Mouse (Mus musculus): ENCODE data around the gene Phf5a.

Phf5a gene

GRCm38 (mm10) chr15:81848301-81848700 is 23.4 kb downstream of the Phf5a start:
- DNase-seq (ENCODE audit: low spot score in 2 of 2): peak; percentile 70 to 81

- DNase-seq (ENCODE audit: low spot score in 2 of 2): no peak
Observed at GRCm38 (mm10) chr15:81847861-81848260, 23.9 kb downstream of the Phf5a start.

DNA sequence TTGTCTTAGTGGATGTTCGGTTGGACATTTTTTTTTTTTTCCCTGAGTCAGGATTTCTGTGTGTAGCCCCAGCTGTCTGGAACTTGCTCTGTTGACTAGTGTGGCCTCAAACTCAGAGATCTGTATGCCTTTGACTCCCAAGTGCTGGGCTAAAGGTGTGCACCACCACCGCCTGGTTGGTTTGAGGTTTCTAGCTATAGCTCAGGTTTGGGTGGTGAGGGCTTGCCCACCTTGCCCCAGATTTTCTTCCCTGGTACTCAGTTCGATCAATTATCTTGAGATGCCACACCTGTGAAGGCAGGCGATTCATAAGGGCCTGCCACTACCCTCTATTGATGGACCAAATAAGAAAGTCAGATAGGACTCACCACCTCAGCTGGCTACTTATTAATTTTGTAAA is 24.6 kb downstream of the Phf5a start:
- no peak for DNase-seq (ENCODE audit: low spot score in 2 of 2)

GRCm38 (mm10) chr15:81846755-81847154 is 25.0 kb downstream of the Phf5a start:
- no peak for DNase-seq (ENCODE audit: low spot score in 2 of 2)

DNA sequence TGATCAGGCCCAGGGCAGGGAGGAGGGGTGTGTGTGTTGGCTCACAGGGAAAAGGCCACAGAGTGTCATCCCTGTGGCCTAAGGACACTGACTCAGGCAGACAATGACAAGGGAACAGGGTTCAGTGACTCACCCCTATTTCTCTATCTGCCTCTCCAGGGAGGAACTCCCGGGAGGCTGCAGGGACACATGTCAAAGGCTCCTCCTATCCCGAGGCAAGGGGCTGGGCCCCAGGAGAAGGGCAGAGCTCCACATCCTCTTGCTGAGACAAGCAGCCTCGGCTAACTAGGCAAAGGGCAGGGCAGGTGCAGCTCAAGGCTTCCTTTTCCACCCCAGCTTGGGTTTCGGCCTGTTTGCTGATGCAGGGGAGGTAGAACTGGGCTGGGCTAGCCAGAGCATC is 26.0 kb downstream of the Phf5a start:
- no peak for DNase-seq (ENCODE audit: low spot score in 2 of 2)

DNA sequence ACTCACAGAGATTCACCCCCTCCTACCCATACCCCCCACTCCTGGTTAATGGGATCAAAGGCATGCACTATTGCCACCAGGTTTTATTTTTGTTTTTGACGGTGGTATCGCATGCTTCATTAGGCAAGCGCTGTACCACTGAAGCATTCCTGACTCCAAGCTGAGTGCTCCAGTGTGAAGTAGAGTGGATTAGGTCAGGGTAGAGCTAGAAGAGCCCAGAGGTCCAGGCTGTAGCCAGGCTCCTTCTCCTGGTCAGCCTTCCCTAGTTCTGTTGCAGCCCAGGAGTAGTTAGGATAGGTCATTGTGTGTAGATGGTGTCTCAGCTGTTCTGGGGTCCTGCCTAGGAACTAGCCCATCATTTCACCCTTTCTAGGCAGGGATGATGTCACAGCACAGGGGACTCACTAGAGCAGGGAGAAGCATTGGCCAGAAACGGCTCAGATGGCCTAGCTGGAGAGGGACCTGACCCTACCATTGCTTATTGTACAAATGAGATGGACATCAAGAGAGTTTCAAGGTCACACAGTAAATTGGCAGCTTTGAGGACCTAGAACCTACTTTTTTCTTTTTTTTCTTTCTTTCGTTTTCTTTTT is 26.6 kb downstream of the Phf5a start:
- DNase-seq (ENCODE audit: low spot score in 2 of 2): no peak

DNA sequence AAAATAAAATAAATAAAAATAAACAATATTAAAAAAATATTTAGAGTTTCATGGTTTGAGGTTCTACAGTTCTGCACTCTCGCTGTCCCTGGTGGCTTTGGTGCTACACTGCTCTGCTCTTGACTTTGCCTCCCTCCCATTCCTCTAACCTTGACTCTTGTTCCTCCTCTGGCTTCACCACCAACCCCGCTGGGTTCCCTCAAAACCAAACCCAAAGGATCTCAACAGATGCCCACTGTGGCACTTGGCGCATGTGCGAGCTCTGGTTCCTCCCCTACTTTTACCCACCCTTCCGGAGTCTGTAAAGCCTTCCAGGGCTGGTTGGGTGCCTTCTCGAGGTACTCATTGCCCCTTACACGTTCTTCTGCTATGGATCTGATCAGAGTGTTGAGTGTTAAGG is 29.4 kb downstream of the Phf5a start:
- no peak for DNase-seq (ENCODE audit: low spot score in 2 of 2)

DNA sequence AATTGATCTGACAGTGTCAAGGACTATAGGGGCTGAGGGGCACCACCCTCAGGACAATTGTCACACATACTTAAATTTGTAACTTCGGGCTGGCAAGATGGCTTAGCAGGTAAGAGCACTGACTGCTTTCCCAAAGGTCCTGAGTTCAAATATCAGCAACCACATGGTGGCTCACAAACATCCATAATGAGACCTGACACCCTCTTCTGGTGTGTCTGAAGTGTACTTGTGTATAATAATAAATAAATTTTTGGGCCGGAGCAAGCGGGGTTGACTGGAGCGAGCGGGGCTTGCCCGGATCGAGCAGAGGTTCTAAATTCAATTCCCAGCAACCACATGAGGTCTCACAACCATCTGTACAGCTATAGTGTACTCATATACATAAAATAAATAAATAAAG is 31.4 kb downstream of the Phf5a start:
- DNase-seq (ENCODE audit: low spot score in 2 of 2): no peak

DNA sequence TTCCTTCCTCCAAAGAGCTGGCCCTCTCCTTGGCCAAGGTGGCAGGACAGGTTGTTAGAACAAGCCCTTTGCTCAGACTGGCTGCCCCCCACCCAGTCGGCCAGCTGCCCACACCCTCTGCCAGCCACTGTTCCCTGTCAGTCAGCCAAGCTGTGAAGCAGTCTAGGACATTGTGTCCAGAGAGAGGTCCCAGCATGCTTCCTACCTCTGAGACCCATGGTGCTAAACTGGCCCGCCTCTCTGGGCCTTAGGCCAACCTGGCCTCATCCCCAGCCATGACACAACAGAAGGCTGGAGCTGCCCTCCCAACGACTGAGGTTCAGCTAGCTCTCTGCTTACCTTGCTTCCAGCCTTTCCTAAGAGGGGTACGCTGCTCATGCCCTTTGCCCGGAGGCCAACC is 32.1 kb downstream of the Phf5a start:
- DNase-seq (ENCODE audit: low spot score in 2 of 2): no peak

- no peak for DNase-seq (ENCODE audit: low spot score in 2 of 2)
Observed at GRCm38 (mm10) chr15:81838554-81839235, 33.0 kb downstream of the Phf5a start.

DNA sequence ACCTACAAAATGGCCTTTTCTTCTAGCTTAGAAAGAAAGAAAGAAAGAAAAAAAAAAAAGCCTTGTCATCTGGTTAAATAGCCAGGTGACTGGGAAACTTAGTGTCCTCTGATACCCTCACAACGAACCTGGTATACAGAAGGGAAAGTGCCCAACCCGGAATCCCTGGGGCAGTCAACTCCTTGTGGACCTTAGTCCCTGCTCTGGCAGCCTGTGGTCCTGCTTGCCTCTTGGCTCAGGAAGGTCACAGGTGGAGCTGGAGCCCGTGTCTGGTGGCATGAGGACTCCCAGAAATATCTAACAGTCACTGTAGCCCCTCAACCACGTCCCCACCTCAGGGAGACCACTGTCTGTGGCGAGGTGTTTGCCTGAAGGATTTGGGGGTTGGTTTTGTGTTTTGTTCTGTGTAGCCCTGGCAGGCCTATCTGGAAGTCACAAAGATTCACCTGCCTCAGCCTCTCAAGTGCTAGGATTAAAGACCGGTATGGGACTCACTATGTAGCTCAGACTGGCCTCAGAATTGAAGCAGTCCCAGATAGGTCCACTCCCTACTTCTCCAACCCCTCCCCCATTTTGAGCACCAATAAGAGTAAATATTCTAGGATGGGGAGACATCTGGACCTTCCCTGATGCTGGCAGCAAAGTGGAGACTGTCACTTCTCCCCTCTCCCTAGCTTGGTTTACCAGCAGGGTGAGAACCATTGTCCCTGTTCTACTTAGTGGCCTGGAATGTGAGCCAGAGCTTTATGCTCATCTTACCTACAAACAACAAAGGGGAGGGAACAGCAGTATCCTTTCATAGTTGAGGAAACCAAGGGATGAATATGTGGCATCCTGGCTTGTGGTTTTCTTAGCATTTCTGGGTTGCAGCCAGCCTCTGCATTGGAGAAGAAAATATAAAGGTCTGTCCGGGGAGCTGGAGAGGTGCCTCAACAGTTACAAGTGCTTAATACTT is 34.5 kb downstream of the Phf5a start:
- no peak for DNase-seq (ENCODE audit: low spot score in 2 of 2)

- DNase-seq (ENCODE audit: low spot score in 2 of 2): no peak
Observed at GRCm38 (mm10) chr15:81836124-81836821, 35.4 kb downstream of the Phf5a start.

DNA sequence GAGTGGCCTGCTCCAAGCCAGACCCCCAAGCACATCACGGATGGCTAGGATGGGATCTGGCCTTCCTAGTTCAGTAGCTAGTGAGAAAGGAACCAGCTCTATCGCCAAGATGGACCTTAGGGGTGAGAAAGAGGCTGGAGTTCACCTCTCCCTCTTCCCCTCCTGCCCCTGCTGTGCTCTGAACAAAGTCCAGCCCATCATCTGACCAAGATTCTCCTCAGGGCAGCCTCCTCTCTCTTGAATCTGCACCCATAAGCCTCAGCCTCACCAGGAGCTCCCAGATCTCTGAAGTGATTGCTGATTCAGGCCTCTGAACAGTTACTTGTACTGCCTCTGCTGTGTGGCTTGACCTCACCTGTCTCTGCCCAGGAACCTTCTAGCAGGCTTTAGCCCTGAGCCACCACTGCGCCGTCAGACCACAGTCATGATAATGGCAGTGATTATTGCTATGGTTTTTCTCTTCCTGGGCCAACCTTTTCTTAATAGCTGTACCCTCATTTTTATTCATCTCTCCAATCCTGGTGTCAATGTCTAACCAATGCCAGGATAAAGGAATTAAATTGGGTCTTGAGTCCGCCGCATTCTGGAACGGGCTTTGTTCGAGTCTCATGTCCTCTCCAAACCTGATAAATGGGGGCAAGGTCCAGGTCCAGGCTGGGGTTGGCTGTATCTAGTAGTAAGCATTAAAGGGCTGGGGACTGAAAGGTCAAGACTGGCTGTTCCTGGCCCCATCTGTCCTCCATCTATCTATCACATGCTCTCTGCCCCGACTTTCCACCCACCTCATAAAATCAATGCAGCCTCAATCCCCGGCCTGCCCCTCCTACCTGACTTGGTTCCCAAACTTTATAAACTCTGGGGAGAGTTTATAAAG is 36.5 kb downstream of the Phf5a start:
- no peak for DNase-seq (ENCODE audit: low spot score in 2 of 2)

- DNase-seq (ENCODE audit: low spot score in 2 of 2): no peak
Observed at GRCm38 (mm10) chr15:81834171-81834841, 37.4 kb downstream of the Phf5a start.

DNA sequence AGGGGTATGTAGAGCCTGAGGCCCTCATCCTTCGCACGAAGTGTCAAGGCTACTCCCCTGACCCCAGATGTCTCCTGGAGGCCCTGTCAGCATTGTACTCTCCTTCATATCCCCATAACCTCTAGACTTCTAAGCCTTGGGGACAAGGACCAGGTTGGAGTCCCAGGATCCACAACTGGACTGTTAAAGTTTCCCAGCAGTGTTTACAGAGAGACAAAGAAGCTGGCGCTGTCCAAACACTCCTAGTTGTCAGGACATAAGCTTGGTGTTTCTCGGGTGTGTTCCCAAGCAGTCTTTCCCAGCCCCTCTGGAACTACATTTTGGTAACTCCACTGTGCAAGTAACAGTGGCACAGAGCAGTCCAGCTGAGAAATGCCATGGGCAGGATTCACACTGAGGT is 38.2 kb downstream of the Phf5a start:
- DNase-seq (ENCODE audit: low spot score in 2 of 2): no peak

DNA sequence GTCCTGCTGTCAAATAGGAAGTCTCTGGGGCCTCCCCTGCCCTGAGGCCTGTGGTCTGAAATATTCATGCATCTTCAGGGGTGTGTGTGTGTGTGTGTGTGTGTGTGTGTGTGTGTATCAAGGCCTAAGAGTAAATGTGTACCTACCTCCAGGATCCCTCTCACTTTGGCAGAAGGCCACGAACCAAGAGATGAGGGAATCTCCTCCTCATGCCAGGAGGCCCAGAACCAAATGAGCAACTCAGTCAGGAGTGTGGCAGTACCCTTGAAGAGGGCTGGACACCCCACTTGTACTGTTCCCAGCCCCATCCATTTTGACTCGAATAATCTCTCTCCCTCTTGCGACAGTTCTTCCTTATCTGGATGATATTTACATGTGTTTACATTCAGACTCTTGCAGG is 39.5 kb downstream of the Phf5a start:
- no peak for DNase-seq (ENCODE audit: low spot score in 2 of 2)

- DNase-seq (ENCODE audit: low spot score in 2 of 2): peak; percentile 89 to 94
Observed at GRCm38 (mm10) chr15:81831136-81831825, 40.4 kb downstream of the Phf5a start.

- no peak for DNase-seq (ENCODE audit: low spot score in 2 of 2)
Observed at GRCm38 (mm10) chr15:81830530-81830929, 41.2 kb downstream of the Phf5a start.

DNA sequence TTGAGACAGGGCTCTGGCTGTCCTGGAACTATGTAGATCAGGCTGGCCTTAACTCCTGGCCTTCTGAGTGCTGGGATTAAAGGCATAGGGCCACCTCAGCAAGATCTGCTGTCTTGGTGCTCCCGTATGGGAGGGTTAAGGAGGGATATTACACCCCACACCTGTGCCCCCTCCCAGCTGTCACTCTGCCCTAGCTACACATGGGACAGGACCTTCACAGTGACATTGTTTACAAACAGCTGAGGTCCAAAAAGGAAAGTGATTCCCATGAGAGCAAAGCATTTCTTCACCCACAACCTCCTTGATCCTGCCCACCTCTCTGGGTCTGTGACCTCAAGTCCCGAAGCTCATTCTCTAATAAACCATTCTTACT is 42.5 kb downstream of the Phf5a start:
- DNase-seq (ENCODE audit: low spot score in 2 of 2): no peak
